Mouse (Mus musculus): ENCODE results near the gene Creg1. TPM values are rescaled to one million over a fixed set of nuclear protein-coding genes. Genes with fewer than 3 reads are reported as not detected.

The Creg1 gene
- total RNA-seq, 2 experiments from 2014 or later: 890 to 921 TPM

DNA sequence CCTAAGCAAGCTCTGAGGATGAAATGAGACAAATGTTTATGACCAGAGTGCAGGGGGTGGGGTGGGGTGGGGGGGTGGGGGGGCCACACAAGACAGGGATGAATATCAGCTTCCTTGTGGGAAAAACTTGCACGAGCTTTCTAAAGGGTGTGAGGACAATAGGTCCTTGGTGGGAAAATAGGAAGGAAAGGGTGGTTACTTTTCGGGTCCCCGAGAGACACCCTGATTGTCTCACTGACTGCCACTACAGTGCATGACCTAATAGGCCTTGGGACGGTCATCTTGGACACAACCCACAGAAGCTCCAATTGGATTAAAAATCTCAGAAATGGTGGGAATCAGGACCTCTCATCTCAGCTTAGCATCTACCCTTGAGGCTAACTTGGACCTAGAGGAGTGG is 55.6 kb downstream of the Creg1 start:
- ATAC-seq (replicated peaks; ENCODE audit: low FRiP score, poor library complexity, severe bottlenecking): no peak

DNA sequence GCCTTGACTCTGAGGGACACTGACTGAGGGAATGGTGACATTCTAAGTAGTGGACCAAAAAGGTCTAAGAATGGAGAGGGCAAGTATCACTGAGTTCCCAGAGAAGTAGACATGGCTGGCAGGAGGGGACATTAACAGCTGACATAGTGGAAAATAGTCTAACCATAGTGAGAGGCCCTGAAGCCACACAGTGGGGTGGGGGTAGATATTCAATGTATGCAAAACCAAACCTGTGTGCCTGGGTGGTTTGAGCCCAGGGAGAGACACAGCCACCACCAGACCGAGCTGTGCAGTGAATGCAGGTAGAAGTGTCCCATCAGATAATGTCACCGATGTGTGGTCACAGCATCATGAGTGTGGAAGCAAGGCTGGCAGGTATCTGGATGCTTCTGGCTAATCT is 58.5 kb downstream of the Creg1 start:
- no peak for ATAC-seq (replicated peaks; ENCODE audit: low FRiP score, poor library complexity, severe bottlenecking)

Other genes starting within 250 kb of the Creg1 start
- gene Mpzl1, start 129.2 kb upstream of the Creg1 start, total RNA-seq (2015; ENCODE audit: low replicate concordance): 0.19 and 7.5 TPM in 2 replicates
- 0.51 and 2.0 TPM in 2 replicates for gene Mpzl1, start 129.2 kb upstream of the Creg1 start, total RNA-seq (2017; ENCODE audit: low replicate concordance)
- 20.0 and 25.5 TPM in 2 replicates for gene Rcsd1, start 54.0 kb upstream of the Creg1 start, total RNA-seq (2015; ENCODE audit: low replicate concordance)
- gene Rcsd1, start 54.0 kb upstream of the Creg1 start, total RNA-seq (2017; ENCODE audit: low replicate concordance): 27.2 and 29.6 TPM in 2 replicates
- gene Cd247, start 24.9 kb downstream of the Creg1 start, total RNA-seq (2015; ENCODE audit: low replicate concordance): 1.0 TPM in 1 of 2 replicates, not detected in the other
- gene Cd247, start 24.9 kb downstream of the Creg1 start, total RNA-seq (2017; ENCODE audit: low replicate concordance): 0.68 and 4.2 TPM in 2 replicates
- gene Pou2f1, start 238.9 kb downstream of the Creg1 start, total RNA-seq (2015; ENCODE audit: low replicate concordance): 15.7 and 22.1 TPM in 2 replicates
- gene Pou2f1, start 238.9 kb downstream of the Creg1 start, total RNA-seq (2017; ENCODE audit: low replicate concordance): 13.9 and 14.8 TPM in 2 replicates